In genomic region chr13:21159475-21159819, GRCm38 (mm10) we compare ENCODE assay signal across 8 mouse cellular contexts. TPM values are rescaled to one million over a fixed set of nuclear protein-coding genes. Genes with fewer than 3 reads are reported as not detected.
DNase-seq lines count a peak whose midpoint lies in the region; ATAC-seq and TF ChIP-seq lines count a peak whose summit lies in the region.

No protein-coding gene starts in this region.

- intact Hi-C loops in left cerebral cortex, postnatal 36 days (cut with DNase I) = loop anchor here (2.0 kb wide), 1 partner anchor 861 kb away; no protein-coding TSS in a partner anchor

- in situ Hi-C loops in ES-E14 (cut with MboI; ENCODE audit: low sequenced_read_pairs in 2 of 2, unreplicated experiment in 2 of 2) = loop anchor here in 1 of 2 experiments (25.0 kb wide), 1 partner anchor 553 kb away; the partner anchor contains the start of genes Hist1h2ai, Hist1h2bl, Hist1h2bm and Hist1h3h

- ATAC-seq in kidney, embryonic 14.5 days (ENCODE audit: low FRiP score, low TSS enrichment) = no peak
- no peak for ATAC-seq in forebrain, embryonic 11.5 days (replicated peaks; ENCODE audit: low FRiP score)

- H3K9ac ChIP-seq in kidney, embryonic 14.5 days (ENCODE audit: low read depth, low read length) = peak overlapping the region; percentile 59
- H3K9ac ChIP-seq in ES-E14 (ENCODE audit: insufficient read depth, low read depth, low read length, poor library complexity, severe bottlenecking) = peak overlapping the region; percentile 10; the same call in 1 of the 2 replicates
- peak overlapping the region; percentile 41 for H3K9ac ChIP-seq in forebrain, embryonic 11.5 days (ENCODE audit: low read length)

- DNase-seq in kidney, adult 8-10 months = no peak
- no peak for DNase-seq in ES-E14 (ENCODE audit: low read depth, low spot score)
- no peak for DNase-seq in forebrain, embryonic 11.5 days (ENCODE audit: low spot score)
- DNase-seq in kidney, postnatal 14 days = peak; percentile 13
- DNase-seq in naive thymus-derived CD4-positive, alpha-beta T cell, adult 2 months (ENCODE audit: low read depth) = peak; percentile 57
- DNase-seq in left cerebral cortex, postnatal 36 days (ENCODE audit: low spot score in 2 of 2) = no peak
- no peak for DNase-seq in right cerebral cortex, adult 18-20 months

- no peaks in the 10 kb centered on the region for H3K9me3 ChIP-seq in kidney, embryonic 14.5 days (ENCODE audit: control insufficient read depth, low read length)
- H3K9me3 ChIP-seq in ES-E14 (ENCODE audit: control insufficient read depth, insufficient read depth, low read depth, low read length) = no peaks in the 10 kb centered on the region
- no peaks in the 10 kb centered on the region for H3K9me3 ChIP-seq in forebrain, embryonic 11.5 days (ENCODE audit: control insufficient read depth, low read length)

- H3K4me2 ChIP-seq in kidney, embryonic 14.5 days (replicated peaks; ENCODE audit: low read depth, low read length) = peak overlapping the region; percentile 95
- peak overlapping the region; percentile 93 for H3K4me2 ChIP-seq in forebrain, embryonic 11.5 days (ENCODE audit: low read depth, low read length, severe bottlenecking)

- 0 out of 2 replicates have a peak, but pooled peaks cover 4% of the 10 kb centered on the region for H3K4me1 ChIP-seq in kidney, embryonic 14.5 days (ENCODE audit: control insufficient read depth, insufficient read depth, low read length)
- peaks cover 0 to 4% of the 10 kb centered on the region in 2 experiments; a peak in 2 of 4 replicates for H3K4me1 ChIP-seq in ES-E14 (ENCODE audit: control insufficient read depth in 2 of 2, insufficient read depth in 2 of 2, low read length in 2 of 2, poor library complexity in 1 of 2)
- no peaks in the 10 kb centered on the region for H3K4me1 ChIP-seq in forebrain, embryonic 11.5 days (replicated peaks; ENCODE audit: control insufficient read depth, insufficient read depth, low read length)

- no peaks in the 10 kb centered on the region for H3K36me3 ChIP-seq in kidney, embryonic 14.5 days (ENCODE audit: control insufficient read depth, insufficient read depth, low read length)
- no peaks in the 10 kb centered on the region for H3K36me3 ChIP-seq in ES-E14 (ENCODE audit: control insufficient read depth, insufficient read depth, low read length, poor library complexity, severe bottlenecking)
- H3K36me3 ChIP-seq in forebrain, embryonic 11.5 days (ENCODE audit: control insufficient read depth, insufficient read depth, low read length) = no peaks in the 10 kb centered on the region

- H3K27me3 ChIP-seq in kidney, embryonic 14.5 days (ENCODE audit: control insufficient read depth, insufficient read depth, low read length) = no peaks in the 10 kb centered on the region
- H3K27me3 ChIP-seq in forebrain, embryonic 11.5 days (ENCODE audit: control insufficient read depth, insufficient read depth, low read length) = no peaks in the 10 kb centered on the region

- H3K27ac ChIP-seq in kidney, embryonic 14.5 days (ENCODE audit: low read depth, low read length) = no peak overlapping the region
- no peak overlapping the region for H3K27ac ChIP-seq in ES-E14 (ENCODE audit: insufficient read depth, low read depth, low read length, poor library complexity, severe bottlenecking)
- H3K27ac ChIP-seq in forebrain, embryonic 11.5 days (ENCODE audit: low read depth, low read length) = no peak overlapping the region

- under 1% methylated on average over 15 of the region's 15 CpGs for WGBS in kidney, embryonic 14.5 days
- WGBS in forebrain, embryonic 11.5 days = 0% methylated on average over 15 of the region's 15 CpGs

- H3K4me3 ChIP-seq in kidney, embryonic 14.5 days (ENCODE audit: low read length) = peak overlapping the region; percentile 70
- H3K4me3 ChIP-seq in ES-E14 (ENCODE audit: insufficient read depth in 1 of 2, low read depth in 1 of 2, low read length in 2 of 2, poor library complexity in 1 of 2, severe bottlenecking in 1 of 2) = peak overlapping the region; percentile 39 to 47
- H3K4me3 ChIP-seq in forebrain, embryonic 11.5 days (ENCODE audit: low read depth, low read length) = peak overlapping the region; percentile 56

TF ChIP-seq in ES-E14, 5 proteins besides CTCF, POLR2A, EP300 and RAD21:
- TF ChIP-seq MAFK (IDR thresholded peaks at IDR 0.05; ENCODE audit: insufficient read depth, low read depth, low read length) = no peak
- TF ChIP-seq CHD2 (IDR thresholded peaks at IDR 0.05; ENCODE audit: low read depth, low read length) = no peak
- no peak for TF ChIP-seq HCFC1 (IDR thresholded peaks at IDR 0.05; ENCODE audit: borderline replicate concordance, insufficient read depth, low read length)
- TF ChIP-seq ZC3H11A (IDR thresholded peaks at IDR 0.05; ENCODE audit: borderline replicate concordance, low read depth, low read length) = no peak
- no peak for TF ChIP-seq ZNF384 (IDR thresholded peaks at IDR 0.05; ENCODE audit: low read depth, low read length)

RNA-seq across cellular contexts. Expression of gene Olfr1368, which starts 13.8 kb away (rescaled TPM):
- not detected in 2 replicates for polyA plus RNA-seq in kidney, embryonic 14.5 days (2014; fragmentation: Nextera tagmentation; extraction: Ambion mirVana)
- not detected in 2 replicates for total RNA-seq in ES-E14 (2012; rRNA removed)
- polyA plus RNA-seq in forebrain, embryonic 11.5 days (2014; fragmentation: Nextera tagmentation; extraction: Ambion mirVana) = not detected in 2 replicates
- not detected for total RNA-seq in left cerebral cortex, postnatal 36 days (2021)

RNA-seq across cellular contexts. Expression of gene Trim27, which starts 19.8 kb away (rescaled TPM):
- 145 and 164 TPM in 2 replicates for polyA plus RNA-seq in kidney, embryonic 14.5 days (2014; fragmentation: Nextera tagmentation; extraction: Ambion mirVana)
- 115 and 128 TPM in 2 replicates for total RNA-seq in ES-E14 (2012; rRNA removed)
- 178 and 183 TPM in 2 replicates for polyA plus RNA-seq in forebrain, embryonic 11.5 days (2014; fragmentation: Nextera tagmentation; extraction: Ambion mirVana)
- 10 to 100 TPM; 34.0 TPM for total RNA-seq in left cerebral cortex, postnatal 36 days (2021)

RNA-seq across cellular contexts. Expression of gene Olfr263, which starts 30.0 kb away (rescaled TPM):
- polyA plus RNA-seq in kidney, embryonic 14.5 days (2014; fragmentation: Nextera tagmentation; extraction: Ambion mirVana) = not detected in 2 replicates
- not detected in 2 replicates for total RNA-seq in ES-E14 (2012; rRNA removed)
- not detected in 2 replicates for polyA plus RNA-seq in forebrain, embryonic 11.5 days (2014; fragmentation: Nextera tagmentation; extraction: Ambion mirVana)
- not detected for total RNA-seq in left cerebral cortex, postnatal 36 days (2021)

RNA-seq across cellular contexts. Expression of gene Olfr1369-ps1, which starts 48.2 kb away (rescaled TPM):
- polyA plus RNA-seq in kidney, embryonic 14.5 days (2014; fragmentation: Nextera tagmentation; extraction: Ambion mirVana) = 0.06 TPM in 1 of 2 replicates, not detected in the other
- total RNA-seq in ES-E14 (2012; rRNA removed) = 0.11 and 0.22 TPM in 2 replicates
- polyA plus RNA-seq in forebrain, embryonic 11.5 days (2014; fragmentation: Nextera tagmentation; extraction: Ambion mirVana) = not detected in 2 replicates
- total RNA-seq in left cerebral cortex, postnatal 36 days (2021) = not detected

Comparison
In these comparisons a context has a peak if more than half of its experiments do, and no peak if none do; other contexts are left out.
1. DNase-seq: peak in kidney, postnatal 14 days (single experiment) and naive thymus-derived CD4-positive, alpha-beta T cell, adult 2 months (single experiment); none in kidney, adult 8-10 months (0 of 2), ES-E14 (single experiment), forebrain, embryonic 11.5 days (single experiment), left cerebral cortex, postnatal 36 days (0 of 2) and right cerebral cortex, adult 18-20 months (single experiment).
2. Peak in every context shown above with its lines, with median percentiles within 50 percentile points of each other: H3K4me3 ChIP-seq and H3K9ac ChIP-seq.